In genomic region chr4:46039899-46040298, GRCm38 (mm10) we compare ENCODE assay signal across 8 mouse cellular contexts. TPM values are rescaled to one million over a fixed set of nuclear protein-coding genes. Genes with fewer than 3 reads are reported as not detected.
A peak's percentile ranks its signal among the peaks of the same experiment; 100 is the strongest.
DNase-seq lines count a peak whose midpoint lies in the region; ATAC-seq and TF ChIP-seq lines count a peak whose summit lies in the region.

No protein-coding gene starts in this region.

- H3K9me3 ChIP-seq in forebrain, postnatal 0 days (ENCODE audit: low read length) = no peaks in the 10 kb centered on the region
- no peaks in the 10 kb centered on the region for H3K9me3 ChIP-seq in liver, embryonic 15.5 days (replicated peaks)

- peaks cover 11% of the 10 kb centered on the region for H3K4me1 ChIP-seq in thymus, adult 2 months (replicated peaks; ENCODE audit: control insufficient read depth, insufficient read depth, low read length)
- no peaks in the 10 kb centered on the region for H3K4me1 ChIP-seq in forebrain, postnatal 0 days (ENCODE audit: insufficient read depth)
- peaks cover 75% of the 10 kb centered on the region for H3K4me1 ChIP-seq in liver, embryonic 15.5 days (replicated peaks)

- no peak overlapping the region for H3K9ac ChIP-seq in forebrain, postnatal 0 days
- peak overlapping the region; percentile 98 for H3K9ac ChIP-seq in liver, embryonic 15.5 days

- peaks cover 13% of the 10 kb centered on the region for H3K27me3 ChIP-seq in thymus, adult 2 months (ENCODE audit: control insufficient read depth, insufficient read depth, low read length)
- H3K27me3 ChIP-seq in forebrain, postnatal 0 days (ENCODE audit: insufficient read depth, low read length) = peaks cover 27% of the 10 kb centered on the region
- H3K27me3 ChIP-seq in liver, embryonic 15.5 days = peaks cover 43% of the 10 kb centered on the region

- WGBS in thymus, adult 2 months = 13% methylated on average over 6 of the region's 6 CpGs
- WGBS in forebrain, postnatal 0 days = 16% methylated on average over 6 of the region's 6 CpGs
- WGBS in liver, embryonic 15.5 days (ENCODE audit: insufficient replicate concordance) = 6% methylated on average over 6 of the region's 6 CpGs

- ATAC-seq in forebrain, postnatal 0 days = no peak
- peak; percentile 30 for ATAC-seq in liver, embryonic 15.5 days (ENCODE audit: insufficient read depth)

- no peak for TF ChIP-seq CTCF in thymus, adult 2 months (IDR thresholded peaks at IDR 0.05; ENCODE audit: borderline replicate concordance, control insufficient read depth, extremely low read depth, insufficient read depth, low read length, poor library complexity)
- TF ChIP-seq CTCF in forebrain, postnatal 0 days (IDR thresholded peaks at IDR 0.05; ENCODE audit: low read depth) = no peak

- no peaks in the 10 kb centered on the region for H3K36me3 ChIP-seq in thymus, adult 2 months (ENCODE audit: control insufficient read depth, insufficient read depth, low read length)
- H3K36me3 ChIP-seq in forebrain, postnatal 0 days (ENCODE audit: insufficient read depth) = no peaks in the 10 kb centered on the region
- peaks cover 23% of the 10 kb centered on the region for H3K36me3 ChIP-seq in liver, embryonic 15.5 days (replicated peaks)

- H3K4me3 ChIP-seq in thymus, adult 2 months (ENCODE audit: control insufficient read depth, insufficient read depth, low read length) = peak overlapping the region; percentile 36; the same call in 1 of the 2 replicates
- H3K4me3 ChIP-seq in forebrain, postnatal 0 days (ENCODE audit: low read depth, low read length) = peak overlapping the region; percentile 57; the same call in 1 of the 2 replicates
- peak overlapping the region; percentile 96 for H3K4me3 ChIP-seq in liver, embryonic 15.5 days (replicated peaks)

- peak overlapping the region; percentile 98; the same call in 1 of the 2 replicates for H3K4me2 ChIP-seq in forebrain, postnatal 0 days (ENCODE audit: low read depth)
- peak overlapping the region; percentile 84 for H3K4me2 ChIP-seq in liver, embryonic 15.5 days

- DNase-seq in thymus, adult 2 months = no peak
- DNase-seq in thymus, adult 18-20 months = no peak
- no peak for DNase-seq in forebrain, postnatal 0 days
- DNase-seq in T-cell, adult 2 months (ENCODE audit: low spot score) = no peak
- DNase-seq in left cerebral cortex, postnatal 14 days (ENCODE audit: low spot score in 2 of 2) = no peak
- no peak for DNase-seq in ovary, postnatal 10 days (ENCODE audit: low spot score)
- DNase-seq in gastrocnemius, adult 18-20 months (ENCODE audit: low spot score) = no peak

- no peak overlapping the region for H3K27ac ChIP-seq in thymus, adult 2 months (ENCODE audit: control insufficient read depth, insufficient read depth, low read length)
- H3K27ac ChIP-seq in forebrain, postnatal 0 days (ENCODE audit: low read depth, low read length) = no peak overlapping the region
- peak overlapping the region; percentile 95 for H3K27ac ChIP-seq in liver, embryonic 15.5 days (replicated peaks)

- no peak for TF ChIP-seq POLR2A in thymus, adult 2 months (IDR thresholded peaks at IDR 0.05; ENCODE audit: control insufficient read depth, extremely low read depth, insufficient read depth, low read length, poor library complexity)

- intact Hi-C loops in left cerebral cortex, postnatal 14 days (cut with DNase I) = loop anchor here (5.0 kb wide), 1 partner anchor 77 kb away; no protein-coding TSS in a partner anchor

RNA-seq across cellular contexts. Expression of gene Tmod1, which starts 1.2 kb away (rescaled TPM):
- polyA plus RNA-seq in thymus, adult 2 months (2012; rRNA removed) = 0.92 and 3.6 TPM in 2 replicates
- 0.92 and 1.0 TPM in 2 replicates for total RNA-seq in forebrain, postnatal 0 days (2014; rRNA removed)
- 1.7 and 1.8 TPM in 2 replicates for polyA plus RNA-seq in forebrain, postnatal 0 days (2015; fragmentation: Nextera tagmentation; extraction: Ambion mirVana)
- 48.5 and 49.7 TPM in 2 replicates for polyA plus RNA-seq in liver, embryonic 15.5 days (2015; fragmentation: Nextera tagmentation; extraction: Ambion mirVana)
- 10 to 100 TPM; 23.6 to 25.1 TPM for total RNA-seq in left cerebral cortex, postnatal 14 days (2021)
- total RNA-seq in gastrocnemius, adult 18-20 months (2021) = 100 to 1,000 TPM; 163 to 194 TPM

Comparison
In these comparisons a context has a peak if more than half of its experiments do, and no peak if none do; other contexts are left out.
1. H3K4me3 ChIP-seq: peak in every context shown above with its lines; median percentile 96 in liver, embryonic 15.5 days; 57 in forebrain, postnatal 0 days; 36 in thymus, adult 2 months.
2. RNA of gene Tmod1, which starts 1.2 kb away (total RNA-seq): 163 to 194 TPM in gastrocnemius, adult 18-20 months and 23.6 to 25.1 TPM in left cerebral cortex, postnatal 14 days; 0.92 to 1.0 TPM in forebrain, postnatal 0 days; every median in the first group is over 10 times any median in the second.